Mouse (Mus musculus): ENCODE measurements around the gene Cstf3. TPM values are rescaled to one million over a fixed set of nuclear protein-coding genes. Genes with fewer than 3 reads are reported as not detected.
"Not testable (repeated sequence)": the region's sequence is repeated elsewhere in the genome, so short reads cannot be mapped to it uniquely, and the experiment has no call there.

Gene Cstf3
- 97.0 and 102 TPM in 2 replicates for polyA plus RNA-seq (2014; fragmentation: Nextera tagmentation; extraction: Ambion mirVana)

GRCm38 (mm10) chr2:104590068-104590828 is at the start of gene Cstf3:
Cstf3 (plus strand) TSS chr2:104590523.
- Histone ChIP-seq H3K4me1 (ENCODE audit: control insufficient read depth, insufficient read depth, low read length) (peaks cover 13% of the 10 kb centered on the region), H3K36me3 (ENCODE audit: control insufficient read depth, insufficient read depth, low read length) (no peaks in the 10 kb centered on the region), H3K9me3 (ENCODE audit: control insufficient read depth, low read length) (no peaks in the 10 kb centered on the region), H3K27ac (replicated peaks; ENCODE audit: low read depth, low read length) (peak within 1 kb of the TSS; percentile 91), H3K27me3 (ENCODE audit: control insufficient read depth, insufficient read depth, low read length) (no peaks in the 10 kb centered on the region), H3K4me2 (ENCODE audit: low read length) (peak within 1 kb of the TSS; percentile 82), H3K9ac (replicated peaks; ENCODE audit: low read length) (peak within 1 kb of the TSS; percentile 93), H3K4me3 (replicated peaks; ENCODE audit: low read depth, low read length) (peak within 1 kb of the TSS; percentile 92)
- whole genome bisulfite sequencing, result under 1% methylated on average over 59 of the region's 59 CpGs
- ATAC-seq (ENCODE audit: low FRiP score, low TSS enrichment) (peak; percentile 100), DNase-seq (peak; percentile 100)

- DNase-seq; H3K4me2 ChIP-seq (ENCODE audit: low read length); H3K27ac ChIP-seq (replicated peaks; ENCODE audit: low read depth, low read length); ATAC-seq (ENCODE audit: low FRiP score, low TSS enrichment); H3K36me3 ChIP-seq (ENCODE audit: control insufficient read depth, insufficient read depth, low read length); H3K27me3 ChIP-seq (ENCODE audit: control insufficient read depth, insufficient read depth, low read length); H3K4me3 ChIP-seq (replicated peaks; ENCODE audit: low read depth, low read length); H3K9me3 ChIP-seq (ENCODE audit: control insufficient read depth, low read length); H3K4me1 ChIP-seq (ENCODE audit: control insufficient read depth, insufficient read depth, low read length); H3K9ac ChIP-seq (replicated peaks; ENCODE audit: low read length): not testable (repeated sequence)
- 92% methylated on average over 22 of the region's 22 CpGs for WGBS
These were observed 33.6 kb upstream of the Cstf3 start for GRCm38 (mm10) chr2:104556711-104557110.

- no peaks in the 10 kb centered on the region for H3K36me3 ChIP-seq (ENCODE audit: control insufficient read depth, insufficient read depth, low read length)
- H3K27me3 ChIP-seq (ENCODE audit: control insufficient read depth, insufficient read depth, low read length), result no peaks in the 10 kb centered on the region
- H3K27ac ChIP-seq (replicated peaks; ENCODE audit: low read depth, low read length), result no peak overlapping the region
- H3K4me1 ChIP-seq (ENCODE audit: control insufficient read depth, insufficient read depth, low read length), result no peaks in the 10 kb centered on the region
- H3K9me3 ChIP-seq (ENCODE audit: control insufficient read depth, low read length), result no peaks in the 10 kb centered on the region
- ATAC-seq (ENCODE audit: low FRiP score, low TSS enrichment) (no peak), DNase-seq (no peak)
- 94% methylated on average over 9 of the region's 9 CpGs for WGBS
- H3K4me2 ChIP-seq (ENCODE audit: low read length), result no peak overlapping the region
- H3K4me3 ChIP-seq (replicated peaks; ENCODE audit: low read depth, low read length), result no peak overlapping the region
- no peak overlapping the region for H3K9ac ChIP-seq (replicated peaks; ENCODE audit: low read length)
These were observed 32.6 kb upstream of the Cstf3 start for GRCm38 (mm10) chr2:104557722-104558121.

- 88% methylated on average over 4 of the region's 4 CpGs for WGBS
- Histone ChIP-seq H3K9ac (replicated peaks; ENCODE audit: low read length) (no peak overlapping the region), H3K27ac (replicated peaks; ENCODE audit: low read depth, low read length) (no peak overlapping the region), H3K36me3 (ENCODE audit: control insufficient read depth, insufficient read depth, low read length) (no peaks in the 10 kb centered on the region), H3K9me3 (ENCODE audit: control insufficient read depth, low read length) (no peaks in the 10 kb centered on the region), H3K4me2 (ENCODE audit: low read length) (no peak overlapping the region), H3K4me1 (ENCODE audit: control insufficient read depth, insufficient read depth, low read length) (no peaks in the 10 kb centered on the region), H3K4me3 (replicated peaks; ENCODE audit: low read depth, low read length) (no peak overlapping the region), H3K27me3 (ENCODE audit: control insufficient read depth, insufficient read depth, low read length) (no peaks in the 10 kb centered on the region)
- DNase-seq, result no peak
- no peak for ATAC-seq (ENCODE audit: low FRiP score, low TSS enrichment)
These were observed 32.0 kb upstream of the Cstf3 start for GRCm38 (mm10) chr2:104558326-104558725.

- no peak overlapping the region for H3K27ac ChIP-seq (replicated peaks; ENCODE audit: low read depth, low read length)
- no peaks in the 10 kb centered on the region for H3K27me3 ChIP-seq (ENCODE audit: control insufficient read depth, insufficient read depth, low read length)
- no peak overlapping the region for H3K4me3 ChIP-seq (replicated peaks; ENCODE audit: low read depth, low read length)
- H3K9me3 ChIP-seq (ENCODE audit: control insufficient read depth, low read length), result no peaks in the 10 kb centered on the region
- WGBS, result 69% methylated on average over 6 of the region's 6 CpGs
- H3K4me2 ChIP-seq (ENCODE audit: low read length), result no peak overlapping the region
- peak; percentile 62 for DNase-seq
- no peak for ATAC-seq (ENCODE audit: low FRiP score, low TSS enrichment)
- no peak overlapping the region for H3K9ac ChIP-seq (replicated peaks; ENCODE audit: low read length)
- no peaks in the 10 kb centered on the region for H3K36me3 ChIP-seq (ENCODE audit: control insufficient read depth, insufficient read depth, low read length)
- H3K4me1 ChIP-seq (ENCODE audit: control insufficient read depth, insufficient read depth, low read length), result no peaks in the 10 kb centered on the region
These were observed 31.4 kb upstream of the Cstf3 start for GRCm38 (mm10) chr2:104558938-104559337.

- no peaks in the 10 kb centered on the region for H3K27me3 ChIP-seq (ENCODE audit: control insufficient read depth, insufficient read depth, low read length)
- ATAC-seq (ENCODE audit: low FRiP score, low TSS enrichment), result no peak
- WGBS, result 82% methylated on average over 4 of the region's 4 CpGs
- H3K27ac ChIP-seq (replicated peaks; ENCODE audit: low read depth, low read length), result no peak overlapping the region
- H3K9ac ChIP-seq (replicated peaks; ENCODE audit: low read length), result no peak overlapping the region
- H3K4me3 ChIP-seq (replicated peaks; ENCODE audit: low read depth, low read length), result no peak overlapping the region
- H3K4me1 ChIP-seq (ENCODE audit: control insufficient read depth, insufficient read depth, low read length), result no peaks in the 10 kb centered on the region
- no peaks in the 10 kb centered on the region for H3K9me3 ChIP-seq (ENCODE audit: control insufficient read depth, low read length)
- H3K4me2 ChIP-seq (ENCODE audit: low read length), result no peak overlapping the region
- DNase-seq, result no peak
- H3K36me3 ChIP-seq (ENCODE audit: control insufficient read depth, insufficient read depth, low read length), result no peaks in the 10 kb centered on the region
These were observed 30.5 kb upstream of the Cstf3 start for GRCm38 (mm10) chr2:104559591-104560380.

- ATAC-seq (ENCODE audit: low FRiP score, low TSS enrichment), result no peak
- Histone ChIP-seq H3K4me3 (replicated peaks; ENCODE audit: low read depth, low read length) (no peak overlapping the region), H3K9ac (replicated peaks; ENCODE audit: low read length) (no peak overlapping the region), H3K27ac (replicated peaks; ENCODE audit: low read depth, low read length) (no peak overlapping the region), H3K27me3 (ENCODE audit: control insufficient read depth, insufficient read depth, low read length) (no peaks in the 10 kb centered on the region), H3K4me2 (ENCODE audit: low read length) (no peak overlapping the region), H3K36me3 (ENCODE audit: control insufficient read depth, insufficient read depth, low read length) (no peaks in the 10 kb centered on the region), H3K9me3 (ENCODE audit: control insufficient read depth, low read length) (no peaks in the 10 kb centered on the region), H3K4me1 (ENCODE audit: control insufficient read depth, insufficient read depth, low read length) (no peaks in the 10 kb centered on the region)
- DNase-seq, result no peak
- 92% methylated on average over 6 of the region's 6 CpGs for WGBS
These were observed 28.9 kb upstream of the Cstf3 start for GRCm38 (mm10) chr2:104561386-104561785.

- DNase-seq, result no peak
- Histone ChIP-seq H3K36me3 (ENCODE audit: control insufficient read depth, insufficient read depth, low read length) (no peaks in the 10 kb centered on the region), H3K9me3 (ENCODE audit: control insufficient read depth, low read length) (no peaks in the 10 kb centered on the region), H3K4me2 (ENCODE audit: low read length) (no peak overlapping the region), H3K4me3 (replicated peaks; ENCODE audit: low read depth, low read length) (no peak overlapping the region), H3K27ac (replicated peaks; ENCODE audit: low read depth, low read length) (no peak overlapping the region), H3K9ac (replicated peaks; ENCODE audit: low read length) (no peak overlapping the region), H3K4me1 (ENCODE audit: control insufficient read depth, insufficient read depth, low read length) (no peaks in the 10 kb centered on the region), H3K27me3 (ENCODE audit: control insufficient read depth, insufficient read depth, low read length) (no peaks in the 10 kb centered on the region)
- ATAC-seq (ENCODE audit: low FRiP score, low TSS enrichment), result no peak
- 89% methylated on average over 4 of the region's 4 CpGs for WGBS
These were observed 28.3 kb upstream of the Cstf3 start for GRCm38 (mm10) chr2:104561986-104562532.

All from midbrain, embryonic 14.5 days (tissue).